Mouse (Mus musculus) CH12.LX (cell line): ENCODE measurements around the gene Rlbp1.

ENCODE experiments used
- CTCF ChIP-seq, 2 experiments: IDR thresholded peaks in 1 of 2; conservative IDR thresholded peaks in 1 of 2; 2 replicates each; pipeline ENCODE4 v1.5.1; 2011 to 2012; ENCODE audit warnings: low read depth in 2 of 2, low read length in 2 of 2, improper control_type of control experiment in 1 of 2, inconsistent platforms in 1 of 2, mild to moderate bottlenecking in 1 of 2, moderate library complexity in 1 of 2
- E2F4 ChIP-seq: IDR thresholded peaks from 2 replicates; pipeline ENCODE4 v1.6.1; 2011; ENCODE audit warnings: low read depth, low read length, improper control_type of control experiment; ENCODE audit not compliant: insufficient replicate concordance
- EP300 ChIP-seq: IDR thresholded peaks from 2 replicates; pipeline ENCODE4 v1.6.1; 2011; ENCODE audit warnings: low read length, improper control_type of control experiment
- GABPA ChIP-seq: IDR thresholded peaks from 2 replicates; pipeline ENCODE4 v1.6.1; 2012; ENCODE audit warnings: low read depth, low read length, improper control_type of control experiment, inconsistent platforms; ENCODE audit not compliant: insufficient replicate concordance
- MAZ ChIP-seq: IDR thresholded peaks from 2 replicates; pipeline ENCODE4 v1.6.1; 2012; ENCODE audit warnings: low read depth, mild to moderate bottlenecking, inconsistent platforms, low read length, improper control_type of control experiment, moderate library complexity
- NELFE ChIP-seq: IDR thresholded peaks from 2 replicates; pipeline ENCODE4 v1.6.1; 2011; ENCODE audit warnings: low read depth, low read length, improper control_type of control experiment
- POLR2A ChIP-seq: IDR thresholded peaks from 2 replicates; pipeline ENCODE4 v1.6.1; 2011; ENCODE audit warnings: low read depth, mild to moderate bottlenecking, improper control_type of control experiment, low read length
- POLR2AphosphoS2 ChIP-seq: IDR thresholded peaks from 2 replicates; pipeline ENCODE4 v1.6.1; 2011; ENCODE audit warnings: low read depth, low read length, improper control_type of control experiment
- TCF12 ChIP-seq: IDR thresholded peaks from 2 replicates; pipeline ENCODE4 v1.6.1; 2014; ENCODE audit warnings: low read depth, mild to moderate bottlenecking, inconsistent platforms, low read length, improper control_type of control experiment
- ZNF384 ChIP-seq: IDR thresholded peaks from 2 replicates; pipeline ENCODE4 v1.6.1; 2012; ENCODE audit warnings: low read depth, low read length, improper control_type of control experiment, inconsistent platforms

- TF ChIP-seq EP300, result no peak
- TF ChIP-seq POLR2AphosphoS2, result no peak
- no peak for TF ChIP-seq GABPA
- no peak for TF ChIP-seq TCF12
- no peak for TF ChIP-seq NELFE
- no peak for TF ChIP-seq CTCF (conservative IDR thresholded peaks at IDR 0.05 in 1 of 2, IDR thresholded peaks at IDR 0.05 in 1 of 2; ENCODE audit: low read depth in 2 of 2, low read length in 2 of 2)
- no peak for TF ChIP-seq E2F4
- TF ChIP-seq ZNF384, result no peak
- TF ChIP-seq MAZ, result no peak
- TF ChIP-seq POLR2A, result no peak
Observed at GRCm38 (mm10) chr7:79369416-79369815, 17.4 kb downstream of the Rlbp1 start.
